Mouse (Mus musculus) lung, embryonic 14.5 days (tissue): ENCODE measurements around the gene Jpt2. TPM values are rescaled to one million over a fixed set of nuclear protein-coding genes. Genes with fewer than 3 reads are reported as not detected.

ENCODE experiments used
- ATAC-seq: fragments of 200-750 bp; cut with Nextera tagmentation; 2 replicates; pipeline ENCODE4 v1.8.0; 2017; ENCODE audit warnings: mild to moderate bottlenecking, moderate TSS enrichment, moderate library complexity; ENCODE audit not compliant: insufficient read depth
- DNase-seq: peaks from one replicate; pipeline ENCODE4 v3.0.0-alpha.2; 2015
- H3K27ac ChIP-seq: fragments of 300-500 bp; sonication (generic); 2 replicates; pipeline ENCODE4 v1.5.1; 2014; ENCODE audit warnings: low read depth, mild to moderate bottlenecking, moderate library complexity
- H3K27me3 ChIP-seq: fragments of 300-500 bp; sonication (generic); 2 replicates; pipeline ENCODE4 v1.6.1; 2014; ENCODE audit warnings: low read length, control low read depth; ENCODE audit not compliant: insufficient read depth
- H3K36me3 ChIP-seq: fragments of 300-500 bp; sonication (generic); 2 replicates; pipeline ENCODE4 v1.6.1; 2014; ENCODE audit warnings: control low read depth; ENCODE audit not compliant: insufficient read depth
- H3K4me1 ChIP-seq: fragments of 300-500 bp; sonication (generic); 2 replicates; pipeline ENCODE4 v1.6.1; 2014; ENCODE audit warnings: antibody characterized with exemption, control low read depth; ENCODE audit not compliant: insufficient read depth
- H3K4me2 ChIP-seq: fragments of 300-500 bp; sonication (generic); 2 replicates; pipeline ENCODE4 v1.6.1; 2014; ENCODE audit warnings: mild to moderate bottlenecking
- H3K4me3 ChIP-seq: fragments of 300-500 bp; sonication (generic); 2 replicates; pipeline ENCODE4 v1.5.1; 2014; ENCODE audit warnings: low read depth, low read length
- H3K9ac ChIP-seq: fragments of 300-500 bp; sonication (generic); 2 replicates; pipeline ENCODE4 v1.6.1; 2014
- H3K9me3 ChIP-seq: fragments of 300-500 bp; sonication (generic); 2 replicates; pipeline ENCODE4 v1.6.1; 2016; ENCODE audit warnings: low read depth, low read length, control low read depth
- CTCF ChIP-seq: IDR thresholded peaks from 2 replicates; pipeline ENCODE4 v1.5.1; 2016; ENCODE audit warnings: antibody characterized with exemption, low read depth
- WGBS: fragments of 180-500 bp; shearing (Covaris S2); extraction: QIAGEN DNeasy Blood & Tissue Kit; methylation state at CpG from one replicate; pipeline ENCODE4 v1.1.7; 2014; 5-methylcytosine and 5-hydroxymethylcytosine counted together
- polyA plus RNA-seq: library from polyadenylated mRNA; unstranded; fragments of >200 nt; fragmentation: Nextera tagmentation; extraction: Ambion mirVana; gene quantifications from 2 replicates; pipeline ENCODE4 v1.2.1, GENCODE M21; 2014

The Jpt2 gene
- polyA plus RNA-seq, 1 experiment from 2014 or later = 142 TPM

GRCm38 (mm10) chr17:24894061-24894994, 66.2 kb downstream of the Jpt2 start:
- peak overlapping the region; percentile 21 for H3K27ac ChIP-seq
- no peaks in the 10 kb centered on the region for H3K27me3 ChIP-seq
- DNase-seq (no peak), ATAC-seq (peak; percentile 9)
- peak overlapping the region; percentile 90 for H3K4me3 ChIP-seq
- TF ChIP-seq CTCF = no peak
- no peaks in the 10 kb centered on the region for H3K9me3 ChIP-seq
- peaks cover 4% of the 10 kb centered on the region for H3K4me1 ChIP-seq
- peaks cover 69% of the 10 kb centered on the region for H3K36me3 ChIP-seq
- H3K4me2 ChIP-seq = peak overlapping the region; percentile 96
- WGBS = 9% methylated on average over 31 of the region's 31 CpGs
- peak overlapping the region; percentile 82 for H3K9ac ChIP-seq

GRCm38 (mm10) chr17:24893276-24893675, 67.2 kb downstream of the Jpt2 start:
- DNase-seq (no peak), ATAC-seq (no peak)
- Histone ChIP-seq H3K36me3 (peaks cover 66% of the 10 kb centered on the region), H3K4me3 (no peak overlapping the region), H3K4me2 (no peak overlapping the region), H3K4me1 (peaks cover 4% of the 10 kb centered on the region), H3K27ac (no peak overlapping the region), H3K9ac (no peak overlapping the region), H3K9me3 (no peaks in the 10 kb centered on the region), H3K27me3 (no peaks in the 10 kb centered on the region)
- 92% methylated on average over 2 of the region's 2 CpGs for WGBS
- no peak for TF ChIP-seq CTCF

- H3K4me3 ChIP-seq = no peak overlapping the region
Measured at GRCm38 (mm10) chr17:24892785-24893184, 67.7 kb downstream of the Jpt2 start.

GRCm38 (mm10) chr17:24891321-24891720, 69.2 kb downstream of the Jpt2 start:
- no peak for TF ChIP-seq CTCF
- Histone ChIP-seq H3K36me3 (peaks cover 55% of the 10 kb centered on the region), H3K9me3 (no peaks in the 10 kb centered on the region), H3K4me2 (no peak overlapping the region), H3K4me3 (no peak overlapping the region), H3K9ac (no peak overlapping the region), H3K27me3 (no peaks in the 10 kb centered on the region), H3K4me1 (peaks cover 13% of the 10 kb centered on the region), H3K27ac (no peak overlapping the region)
- 87% methylated on average over 13 of the region's 13 CpGs for WGBS
- ATAC-seq (no peak), DNase-seq (no peak)

More at GRCm38 (mm10) chr17:24892785-24893184, 67.7 kb downstream of the Jpt2 start:
- Histone ChIP-seq H3K36me3 (peaks cover 63% of the 10 kb centered on the region), H3K4me2 (no peak overlapping the region), H3K9me3 (no peaks in the 10 kb centered on the region), H3K9ac (no peak overlapping the region), H3K27me3 (no peaks in the 10 kb centered on the region), H3K4me1 (peaks cover 6% of the 10 kb centered on the region), H3K27ac (no peak overlapping the region)
- WGBS = 86% methylated on average over 12 of the region's 12 CpGs
- TF ChIP-seq CTCF = no peak
- DNase-seq (no peak), ATAC-seq (no peak)

- H3K9ac ChIP-seq = no peak overlapping the region; the same call in 1 of the 2 replicates
- H3K4me1 ChIP-seq = peaks cover 15% of the 10 kb centered on the region
- no peak overlapping the region for H3K4me3 ChIP-seq
- H3K9me3 ChIP-seq = no peaks in the 10 kb centered on the region
- WGBS = 83% methylated on average over 19 of the region's 19 CpGs
- no peak for DNase-seq
- ATAC-seq = no peak
- peaks cover 55% of the 10 kb centered on the region for H3K36me3 ChIP-seq
- H3K27ac ChIP-seq = no peak overlapping the region
- no peaks in the 10 kb centered on the region for H3K27me3 ChIP-seq
- H3K4me2 ChIP-seq = no peak overlapping the region
- no peak for TF ChIP-seq CTCF
Measured at GRCm38 (mm10) chr17:24890151-24891092, 70.1 kb downstream of the Jpt2 start.

- no peak for DNase-seq
- Histone ChIP-seq H3K4me3 (no peak overlapping the region), H3K9me3 (no peaks in the 10 kb centered on the region), H3K27ac (no peak overlapping the region), H3K27me3 (no peaks in the 10 kb centered on the region), H3K4me2 (no peak overlapping the region), H3K36me3 (peaks cover 54% of the 10 kb centered on the region), H3K9ac (no peak overlapping the region), H3K4me1 (peaks cover 13% of the 10 kb centered on the region)
- TF ChIP-seq CTCF = no peak
- 88% methylated on average over 3 of the region's 3 CpGs for WGBS
- ATAC-seq = no peak
Measured at GRCm38 (mm10) chr17:24888862-24889261, 71.6 kb downstream of the Jpt2 start.

Other genes with a start within 250 kb of the Jpt2 start
- gene Rnf151, start 242.6 kb downstream of the Jpt2 start, polyA plus RNA-seq = 0.46 and 0.71 TPM in 2 replicates
- 1,798 and 1,884 TPM in 2 replicates for gene Rps2, start 242.6 kb downstream of the Jpt2 start, polyA plus RNA-seq
- gene Ndufb10, start 236.2 kb downstream of the Jpt2 start, polyA plus RNA-seq = 211 and 221 TPM in 2 replicates
- gene Rpl3l, start 232.9 kb downstream of the Jpt2 start, polyA plus RNA-seq = not detected in 2 replicates
- 35.2 and 37.8 TPM in 2 replicates for gene Msrb1, start 224.0 kb downstream of the Jpt2 start, polyA plus RNA-seq
- gene Hs3st6, start 207.7 kb downstream of the Jpt2 start, polyA plus RNA-seq = 2.9 and 3.3 TPM in 2 replicates
- gene Meiob, start 156.4 kb downstream of the Jpt2 start, polyA plus RNA-seq = not detected in 2 replicates
- 23.2 and 24.8 TPM in 2 replicates for gene Hagh, start 120.5 kb downstream of the Jpt2 start, polyA plus RNA-seq
- 16.5 and 17.1 TPM in 2 replicates for gene Fahd1, start 110.3 kb downstream of the Jpt2 start, polyA plus RNA-seq
- gene Igfals, start 94.7 kb downstream of the Jpt2 start, polyA plus RNA-seq = 0.93 and 1.1 TPM in 2 replicates
- gene Nubp2, start 74.3 kb downstream of the Jpt2 start, polyA plus RNA-seq = 53.0 and 56.5 TPM in 2 replicates
- gene Spsb3, start 74.0 kb downstream of the Jpt2 start, polyA plus RNA-seq = 34.8 and 37.2 TPM in 2 replicates
- 21.2 and 23.3 TPM in 2 replicates for gene Eme2, start 65.6 kb downstream of the Jpt2 start, polyA plus RNA-seq
- 92.1 and 93.7 TPM in 2 replicates for gene Mrps34, start 65.6 kb downstream of the Jpt2 start, polyA plus RNA-seq
- 65.1 and 77.1 TPM in 2 replicates for gene Nme3, start 64.2 kb downstream of the Jpt2 start, polyA plus RNA-seq
- 32.1 and 34.2 TPM in 2 replicates for gene Mapk8ip3, start 23.7 kb downstream of the Jpt2 start, polyA plus RNA-seq
- gene Cramp1l, start 55.1 kb upstream of the Jpt2 start, polyA plus RNA-seq = 8.7 and 9.8 TPM in 2 replicates
- 16.9 and 18.0 TPM in 2 replicates for gene Ift140, start 55.4 kb upstream of the Jpt2 start, polyA plus RNA-seq
- 65.2 and 67.1 TPM in 2 replicates for gene Tmem204, start 122.9 kb upstream of the Jpt2 start, polyA plus RNA-seq
- 41.8 and 46.5 TPM in 2 replicates for gene Telo2, start 155.3 kb upstream of the Jpt2 start, polyA plus RNA-seq
- not detected in 2 replicates for gene Ptx4, start 160.1 kb upstream of the Jpt2 start, polyA plus RNA-seq
- gene Clcn7, start 172.7 kb upstream of the Jpt2 start, polyA plus RNA-seq = 22.3 and 23.1 TPM in 2 replicates
- gene Ccdc154, start 201.8 kb upstream of the Jpt2 start, polyA plus RNA-seq = 0.24 and 0.28 TPM in 2 replicates
- gene Gm38655, start 214.8 kb upstream of the Jpt2 start, polyA plus RNA-seq = 3.6 and 3.7 TPM in 2 replicates
- gene BC003965, start 223.9 kb upstream of the Jpt2 start, polyA plus RNA-seq = 28.5 and 29.2 TPM in 2 replicates
- 5.8 TPM in 2 replicates for gene Unkl, start 227.7 kb upstream of the Jpt2 start, polyA plus RNA-seq